Mouse (Mus musculus) urinary bladder, postnatal 25 days (tissue): ENCODE measurements around the gene Rell1.
A peak's percentile ranks its signal among the peaks of the same experiment; 100 is the strongest.

Source experiments
- DNase-seq: peaks from one replicate; pipeline ENCODE4 v3.0.0; 2022; ENCODE audit warnings: low spot score

The Rell1 gene

GRCm38 (mm10) chr5:63968443-63969415 is at the start of gene Rell1:
Rell1 (minus strand) TSS chr5:63968897.
- DNase-seq, result peak; percentile 100

- no peak for DNase-seq
Observed at GRCm38 (mm10) chr5:64012596-64013366, 44.1 kb upstream of the Rell1 start.

- peak; percentile 18 for DNase-seq
Observed at GRCm38 (mm10) chr5:64006548-64006947, 37.9 kb upstream of the Rell1 start.

- no peak for DNase-seq
Observed at GRCm38 (mm10) chr5:64003302-64003701, 34.6 kb upstream of the Rell1 start.

GRCm38 (mm10) chr5:63993865-63994264 is 25.2 kb upstream of the Rell1 start:
- no peak for DNase-seq

- no peak for DNase-seq
Observed at GRCm38 (mm10) chr5:63990675-63991074, 22.0 kb upstream of the Rell1 start.

- DNase-seq, result no peak
Observed at GRCm38 (mm10) chr5:63986337-63986736, 17.6 kb upstream of the Rell1 start.

GRCm38 (mm10) chr5:63982296-63982695 is 13.6 kb upstream of the Rell1 start:
- DNase-seq, result no peak

- no peak for DNase-seq
Observed at GRCm38 (mm10) chr5:63970991-63971390, 2.3 kb upstream of the Rell1 start.

GRCm38 (mm10) chr5:63970281-63970732 is 1.6 kb upstream of the Rell1 start:
- no peak for DNase-seq

GRCm38 (mm10) chr5:63969476-63970112 is 897 bp upstream of the Rell1 start:
- DNase-seq, result no peak

GRCm38 (mm10) chr5:63967591-63968141 is 1.0 kb downstream of the Rell1 start:
- DNase-seq, result no peak

- DNase-seq, result no peak
Observed at GRCm38 (mm10) chr5:63966379-63966778, 2.3 kb downstream of the Rell1 start.

GRCm38 (mm10) chr5:63965946-63966345 is 2.8 kb downstream of the Rell1 start:
- no peak for DNase-seq

GRCm38 (mm10) chr5:63964576-63964975 is 4.1 kb downstream of the Rell1 start:
- DNase-seq, result no peak

- DNase-seq, result no peak
Observed at GRCm38 (mm10) chr5:63961726-63962125, 7.0 kb downstream of the Rell1 start.

- DNase-seq, result no peak
Observed at GRCm38 (mm10) chr5:63960565-63960964, 8.1 kb downstream of the Rell1 start.

GRCm38 (mm10) chr5:63958963-63959708 is 9.6 kb downstream of the Rell1 start:
- DNase-seq, result no peak

GRCm38 (mm10) chr5:63957607-63958006 is 11.1 kb downstream of the Rell1 start:
- no peak for DNase-seq

- DNase-seq, result no peak
Observed at GRCm38 (mm10) chr5:63956411-63956810, 12.3 kb downstream of the Rell1 start.

- no peak for DNase-seq
Observed at GRCm38 (mm10) chr5:63953401-63954032, 15.2 kb downstream of the Rell1 start.
